Mouse (Mus musculus) lung, postnatal 25 days (tissue): ENCODE data around the gene Ywhag.

Experiments
- DNase-seq: peaks from one replicate; pipeline ENCODE4 v3.0.0; 2022; ENCODE audit warnings: low spot score

Ywhag gene

GRCm38 (mm10) chr5:135913201-135913600, 21.2 kb downstream of the Ywhag start:
- no peak for DNase-seq

- no peak for DNase-seq
Measured at GRCm38 (mm10) chr5:135911633-135912220, 22.7 kb downstream of the Ywhag start.

DNA sequence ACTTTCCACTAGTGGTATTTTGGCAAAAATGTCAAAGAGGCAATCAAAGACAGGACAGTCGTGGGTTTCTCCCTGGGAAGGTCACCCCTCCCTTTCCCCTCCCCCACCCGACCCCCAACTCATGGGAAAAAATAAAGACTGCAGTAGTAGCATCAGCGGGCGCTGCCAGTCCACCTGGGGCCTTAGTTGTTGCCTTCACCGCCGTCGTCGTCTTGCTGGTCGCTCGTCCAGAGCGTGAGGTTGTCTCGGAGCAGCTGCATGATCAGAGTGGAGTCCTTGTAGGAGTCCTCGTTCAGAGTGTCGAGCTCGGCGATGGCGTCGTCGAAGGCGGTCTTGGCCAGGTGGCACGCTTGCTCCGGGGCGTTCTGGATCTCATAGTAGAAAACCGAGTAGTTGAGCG, 23.6 kb downstream of the Ywhag start:
- DNase-seq = no peak

GRCm38 (mm10) chr5:135909646-135910045, 24.8 kb downstream of the Ywhag start:
- no peak for DNase-seq

DNA sequence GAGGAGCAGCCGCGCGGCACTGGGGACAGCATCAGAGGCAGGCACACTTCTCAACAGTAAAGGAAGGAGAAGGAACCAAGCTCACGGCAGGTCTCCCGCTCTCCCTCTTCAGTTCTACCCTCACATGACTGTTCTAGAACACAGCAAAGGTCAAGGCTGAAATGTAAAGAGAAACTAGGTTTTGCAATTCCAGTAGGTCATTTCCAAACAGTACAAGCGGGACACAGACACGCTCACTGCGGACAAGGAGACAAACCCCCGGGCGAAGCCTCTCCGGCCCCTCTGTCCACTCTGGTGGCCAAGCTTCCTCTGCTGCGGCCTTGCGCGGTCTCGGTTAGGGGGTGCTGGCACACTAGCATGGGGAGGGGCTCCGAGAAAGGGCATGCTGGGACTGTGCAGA, 25.4 kb downstream of the Ywhag start:
- DNase-seq = peak; percentile 51

DNA sequence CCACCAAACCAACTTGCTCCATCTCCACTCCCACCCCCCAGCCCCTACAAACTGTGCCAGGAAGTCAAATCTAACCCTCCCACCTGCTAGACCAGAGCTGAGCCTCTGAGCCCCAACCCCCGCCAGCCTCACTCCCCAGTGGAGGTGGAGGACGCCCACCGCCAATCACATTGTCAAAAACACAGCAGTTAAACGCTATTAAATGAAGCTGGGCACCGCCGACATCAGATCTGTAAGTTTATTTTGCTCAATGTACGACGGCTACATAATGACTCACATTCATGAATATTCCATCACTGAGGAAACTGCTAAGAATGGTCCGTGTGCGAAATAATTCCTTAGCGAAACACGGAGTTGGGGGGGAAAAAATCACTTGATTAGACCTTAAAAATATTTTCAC, 26.2 kb downstream of the Ywhag start:
- no peak for DNase-seq

GRCm38 (mm10) chr5:135907256-135907655, 27.2 kb downstream of the Ywhag start:
- peak; percentile 59 for DNase-seq

- DNase-seq = peak; percentile 49
Measured at GRCm38 (mm10) chr5:135906846-135907245, 27.6 kb downstream of the Ywhag start.

GRCm38 (mm10) chr5:135905320-135906225, 28.8 kb downstream of the Ywhag start:
- DNase-seq = no peak

DNA sequence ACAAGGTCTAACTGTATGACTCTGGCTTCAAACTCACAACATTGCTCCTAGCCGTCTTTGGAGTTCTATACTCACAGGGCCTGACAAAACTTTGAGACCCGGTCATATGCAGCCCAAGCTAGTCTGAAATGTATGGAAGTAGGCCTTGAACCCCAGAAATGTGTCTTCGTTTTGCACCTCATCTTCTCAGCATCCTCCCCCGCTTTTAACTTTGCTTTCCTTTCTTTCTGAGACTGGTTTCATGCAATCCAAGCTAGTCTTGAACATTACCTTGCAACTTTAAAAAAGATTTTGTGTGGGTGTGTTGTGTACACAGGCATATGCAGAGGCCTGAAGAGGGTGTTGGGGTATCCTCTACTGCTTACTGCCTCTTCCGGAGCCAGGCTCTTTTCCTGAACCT, 30.2 kb downstream of the Ywhag start:
- DNase-seq = no peak

GRCm38 (mm10) chr5:135903551-135904151, 30.8 kb downstream of the Ywhag start:
- DNase-seq = peak; percentile 91

GRCm38 (mm10) chr5:135903058-135903457, 31.4 kb downstream of the Ywhag start:
- no peak for DNase-seq

DNA sequence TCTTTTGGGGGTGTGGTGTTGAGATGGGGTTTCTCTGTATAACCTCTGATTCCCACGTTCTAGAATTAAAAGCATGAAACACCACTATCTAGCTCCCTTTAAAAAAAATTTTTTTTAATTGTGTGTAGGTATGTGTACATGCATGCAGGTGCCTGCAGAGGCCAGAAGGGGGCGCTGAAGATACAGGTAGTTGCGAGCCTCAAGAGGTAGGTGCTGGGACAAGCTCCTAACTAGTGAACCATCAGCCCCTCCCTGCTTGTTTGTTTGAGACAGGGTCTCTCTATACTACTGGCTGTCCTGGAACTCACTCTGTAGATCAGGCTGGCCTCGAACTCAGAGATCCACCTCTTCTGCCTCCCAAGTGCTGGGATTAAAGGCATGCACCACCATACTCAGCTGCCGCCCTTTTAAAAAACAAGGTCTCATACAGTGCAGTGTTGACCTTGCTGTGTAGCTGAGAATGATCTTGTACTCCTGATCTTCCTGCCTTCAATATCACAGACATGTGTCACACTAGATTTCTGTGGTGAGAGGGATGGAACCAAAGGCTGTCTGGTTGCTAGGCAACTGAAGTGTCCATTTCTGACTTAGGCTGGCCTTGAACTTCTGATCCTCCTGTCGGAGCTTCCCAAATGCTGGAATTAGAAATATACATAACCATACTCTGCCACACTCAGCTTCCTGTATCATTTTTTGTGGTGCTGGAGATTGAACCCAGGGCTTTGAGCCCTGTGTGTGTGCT, 32.9 kb downstream of the Ywhag start:
- DNase-seq = no peak

DNA sequence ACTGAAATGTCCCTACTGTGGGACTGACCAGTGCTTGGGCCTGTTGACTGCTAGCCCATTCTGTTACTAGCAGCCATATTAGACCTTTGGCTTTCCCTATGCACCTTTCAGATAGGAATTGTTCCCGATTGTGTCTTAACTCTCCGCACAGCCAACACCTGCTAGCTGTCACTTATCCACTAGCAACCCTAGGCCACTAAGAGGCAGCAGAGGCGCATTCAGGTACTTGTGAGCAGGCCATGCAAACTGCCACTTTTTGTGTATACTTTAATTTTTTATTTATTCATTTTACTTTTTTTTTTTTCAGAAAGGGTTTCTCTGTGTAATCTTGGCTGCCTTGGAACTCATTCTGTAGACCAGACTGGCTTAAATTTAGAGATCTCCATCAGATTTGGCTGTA, 33.7 kb downstream of the Ywhag start:
- no peak for DNase-seq

GRCm38 (mm10) chr5:135899833-135900232, 34.6 kb downstream of the Ywhag start:
- no peak for DNase-seq

DNA sequence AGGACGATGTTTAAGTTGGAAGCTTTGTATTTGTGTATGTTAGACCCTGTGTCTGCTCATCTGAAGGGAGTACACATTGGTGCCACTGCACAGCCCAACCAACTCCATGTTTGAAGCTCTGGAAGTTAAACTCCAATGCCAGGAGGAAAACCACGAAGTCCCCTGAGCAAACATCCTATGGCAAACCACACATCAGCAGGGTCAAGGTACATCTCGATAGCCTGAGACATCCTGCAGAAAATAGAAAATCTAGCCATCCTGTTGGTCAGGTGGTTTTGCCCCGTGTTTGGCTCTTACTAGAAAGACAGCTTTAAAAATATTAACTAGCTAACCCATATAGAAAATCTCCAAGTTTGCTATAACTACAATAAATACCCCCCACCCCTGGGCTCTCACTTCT, 35.4 kb downstream of the Ywhag start:
- no peak for DNase-seq

GRCm38 (mm10) chr5:135898028-135898427, 36.4 kb downstream of the Ywhag start:
- no peak for DNase-seq

DNA sequence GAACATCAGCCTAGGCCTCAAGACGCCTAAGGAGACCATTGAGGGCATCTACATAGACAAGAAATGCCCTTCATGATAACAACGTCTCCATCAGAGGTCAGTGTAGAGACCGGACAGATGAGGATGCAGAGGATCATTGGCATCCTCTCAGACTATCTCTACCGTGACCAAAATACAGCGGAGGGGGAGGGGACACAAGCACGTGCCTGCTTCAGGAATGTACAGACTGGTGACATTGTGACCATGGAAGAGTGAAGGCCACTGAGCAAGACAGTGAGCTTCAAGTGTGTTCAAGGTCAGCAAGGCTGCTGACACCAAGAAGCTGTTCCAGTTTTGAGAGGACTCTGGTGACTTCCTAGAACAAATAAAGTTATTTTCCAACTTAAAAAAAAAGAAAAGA, 39.5 kb downstream of the Ywhag start:
- no peak for DNase-seq

DNA sequence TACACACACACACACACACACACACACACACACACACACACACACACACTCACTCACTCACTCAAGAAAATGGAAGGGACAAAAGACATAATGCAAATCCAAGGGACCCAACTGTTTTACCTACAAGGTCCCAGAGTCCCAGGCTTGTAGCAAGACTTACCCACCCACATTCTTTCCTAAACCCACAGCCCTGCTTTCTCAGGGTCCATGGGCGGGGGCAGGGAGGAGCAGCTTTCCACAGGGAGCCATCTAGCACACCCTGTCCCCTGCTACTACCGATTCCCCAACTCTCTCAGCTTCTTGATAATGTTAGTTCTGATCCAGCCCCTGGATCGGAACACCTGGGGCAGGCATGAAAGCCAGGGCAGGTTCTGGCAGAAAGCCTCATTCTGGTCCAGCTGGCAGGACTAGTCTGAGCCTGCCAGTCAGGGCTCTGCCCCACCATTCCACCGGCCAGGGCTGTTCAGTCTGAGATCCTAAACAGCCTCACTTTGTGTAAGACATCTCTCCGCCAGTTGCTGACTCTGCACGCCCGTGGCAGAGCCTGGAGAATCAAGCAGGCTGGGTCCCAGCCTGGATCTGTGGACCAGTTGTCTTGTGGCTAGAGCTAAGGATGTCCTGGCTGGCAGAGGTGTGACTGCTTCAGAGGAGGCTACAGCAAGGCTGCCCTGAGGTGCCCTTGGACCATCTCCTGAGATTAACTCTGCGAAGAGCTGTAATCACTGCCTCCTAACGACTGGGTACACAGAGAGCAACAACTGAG, 41.6 kb downstream of the Ywhag start:
- no peak for DNase-seq

DNA sequence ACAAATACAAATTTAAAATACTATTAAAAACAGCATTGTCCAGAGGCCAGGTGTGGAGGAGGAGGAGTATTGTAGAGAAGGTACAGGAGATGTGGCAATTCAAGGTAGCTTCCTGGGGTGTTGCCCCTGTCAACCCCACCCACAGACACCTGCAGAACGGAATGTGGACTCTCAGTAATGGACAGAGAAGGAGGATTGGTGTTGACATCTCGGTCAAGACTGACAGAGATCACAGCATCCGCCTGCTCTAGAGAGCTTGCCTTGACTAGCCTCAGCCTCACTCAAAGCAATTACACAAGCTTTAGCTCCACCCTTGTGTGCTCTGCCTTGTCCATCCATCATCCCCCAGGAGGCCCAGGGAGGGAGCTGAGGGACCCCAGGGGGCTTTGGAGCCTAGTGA, 43.5 kb downstream of the Ywhag start:
- DNase-seq = no peak

GRCm38 (mm10) chr5:135890323-135890722, 44.1 kb downstream of the Ywhag start:
- no peak for DNase-seq
